Mouse (Mus musculus) bone marrow, adult 2 months (tissue): ENCODE measurements around the gene Slc26a10.

ENCODE experiments used
- CTCF ChIP-seq: fragments of 200-500 bp; IDR thresholded peaks from 2 replicates; pipeline ENCODE4 v1.5.1; 2011; ENCODE audit warnings: low read length, control low read depth; ENCODE audit not compliant: control insufficient read depth, insufficient read depth
- POLR2A ChIP-seq: fragments of 200-500 bp; IDR thresholded peaks from 2 replicates; pipeline ENCODE4 v1.6.1; 2011; ENCODE audit warnings: low read depth, mild to moderate bottlenecking, control low read depth, low read length, borderline replicate concordance; ENCODE audit not compliant: control insufficient read depth

GRCm38 (mm10) chr10:127203106-127203505 is 22.7 kb upstream of the Slc26a10 start:
- TF ChIP-seq CTCF (no peak), POLR2A (no peak)
